Mouse (Mus musculus): ENCODE results near the gene Mtmr2. TPM values are rescaled to one million over a fixed set of nuclear protein-coding genes. Genes with fewer than 3 reads are reported as not detected.
"Not testable (repeated sequence)": the region's sequence is repeated elsewhere in the genome, so short reads cannot be mapped to it uniquely, and the experiment has no call there.

Gene Mtmr2
- polyA plus RNA-seq, 1 experiment from 2014 or later: 53.2 TPM

GRCm38 (mm10) chr9:13752543-13752942 lies 4.3 kb downstream of the Mtmr2 start:
- peaks cover 17% of the 10 kb centered on the region for H3K4me1 ChIP-seq
- no peak overlapping the region for H3K9ac ChIP-seq
- no peaks in the 10 kb centered on the region for H3K27me3 ChIP-seq (replicated peaks)
- no peak for ATAC-seq (replicated peaks)
- WGBS: 86% methylated on average over 4 of the region's 4 CpGs
- H3K27ac ChIP-seq: no peak overlapping the region
- H3K36me3 ChIP-seq (replicated peaks): no peaks in the 10 kb centered on the region
- H3K4me2 ChIP-seq: no peak overlapping the region
- no peaks in the 10 kb centered on the region for H3K9me3 ChIP-seq
- H3K4me3 ChIP-seq: no peak overlapping the region

DNA sequence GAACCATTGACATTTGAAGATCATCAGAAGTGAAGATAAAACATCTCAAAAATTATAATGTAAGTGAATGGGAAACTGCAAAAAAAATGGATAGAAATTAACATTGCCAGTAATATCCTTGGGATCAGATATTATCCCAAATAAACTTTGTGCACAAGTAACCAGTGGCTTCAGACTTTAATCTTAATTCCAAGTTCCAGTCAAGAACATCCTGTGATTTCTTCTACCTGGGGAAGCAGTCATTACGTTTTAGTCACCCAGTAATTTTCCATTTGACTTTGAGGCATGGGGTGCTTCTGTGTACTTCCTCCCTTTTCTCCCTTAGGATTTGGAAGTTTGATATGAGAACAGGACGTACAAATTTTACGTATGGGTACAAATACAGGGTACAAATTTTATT lies 12.2 kb downstream of the Mtmr2 start:
- Histone ChIP-seq H3K4me2 (no peak overlapping the region), H3K4me1 (no peaks in the 10 kb centered on the region), H3K9ac (no peak overlapping the region), H3K36me3 (replicated peaks) (no peaks in the 10 kb centered on the region), H3K27ac (no peak overlapping the region), H3K4me3 (no peak overlapping the region), H3K27me3 (replicated peaks) (no peaks in the 10 kb centered on the region), H3K9me3 (no peaks in the 10 kb centered on the region)
- 96% methylated on average over 3 of the region's 3 CpGs for WGBS
- ATAC-seq (replicated peaks): no peak

GRCm38 (mm10) chr9:13765624-13766023 lies 17.4 kb downstream of the Mtmr2 start:
- H3K4me1 ChIP-seq: no peaks in the 10 kb centered on the region
- H3K4me2 ChIP-seq: no peak overlapping the region
- H3K9me3 ChIP-seq: no peaks in the 10 kb centered on the region
- H3K36me3 ChIP-seq (replicated peaks): no peaks in the 10 kb centered on the region
- no peaks in the 10 kb centered on the region for H3K27me3 ChIP-seq (replicated peaks)
- H3K9ac ChIP-seq: no peak overlapping the region
- no peak overlapping the region for H3K27ac ChIP-seq
- 44% methylated on average over 2 of the region's 2 CpGs for WGBS
- no peak for ATAC-seq (replicated peaks)
- H3K4me3 ChIP-seq: no peak overlapping the region

DNA sequence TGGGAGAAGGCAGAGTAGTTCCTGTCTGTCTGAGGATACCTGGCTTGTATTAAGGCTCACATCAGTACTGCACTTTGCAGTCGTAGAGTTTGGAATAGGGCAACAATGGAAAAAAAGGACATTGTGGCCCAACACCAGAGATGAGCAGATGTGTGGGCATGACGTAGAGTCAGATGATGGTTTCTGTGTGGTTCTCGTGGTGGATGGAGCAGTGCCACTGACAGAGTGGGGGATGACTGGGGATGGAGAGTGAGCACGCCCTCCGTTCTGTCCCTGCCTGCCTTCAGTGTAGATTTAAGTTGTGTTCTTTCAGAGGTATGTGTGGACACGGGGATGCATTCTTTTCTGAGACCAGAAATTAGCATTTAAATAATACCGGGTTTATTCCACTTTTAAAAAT lies 18.4 kb downstream of the Mtmr2 start:
- Histone ChIP-seq H3K36me3 (replicated peaks) (no peaks in the 10 kb centered on the region), H3K27ac (no peak overlapping the region), H3K9ac (no peak overlapping the region), H3K4me3 (no peak overlapping the region), H3K4me2 (no peak overlapping the region), H3K27me3 (replicated peaks) (no peaks in the 10 kb centered on the region), H3K4me1 (no peaks in the 10 kb centered on the region), H3K9me3 (no peaks in the 10 kb centered on the region)
- WGBS: 86% methylated on average over 7 of the region's 7 CpGs
- no peak for ATAC-seq (replicated peaks)

DNA sequence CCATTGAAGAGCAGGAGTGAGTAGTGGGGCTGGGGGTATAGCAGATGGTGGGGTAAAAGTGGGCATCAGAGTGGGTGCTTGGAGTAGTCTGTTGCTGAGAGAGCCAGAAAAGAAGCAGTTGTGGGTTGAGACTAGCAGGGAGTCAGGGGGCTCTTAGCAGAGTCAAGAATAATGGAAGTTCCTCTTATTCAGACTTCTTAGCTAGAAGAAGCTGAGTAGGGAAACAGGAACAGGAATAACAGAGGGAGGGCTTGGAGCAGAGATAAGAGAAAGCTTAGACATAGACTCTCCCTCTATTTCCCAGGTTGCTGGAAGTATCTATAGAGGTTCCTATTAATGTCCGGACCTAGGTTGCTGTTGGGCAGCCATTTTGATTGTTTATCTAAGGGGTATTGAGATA lies 26.5 kb downstream of the Mtmr2 start:
- Histone ChIP-seq H3K4me2 (no peak overlapping the region), H3K4me3 (no peak overlapping the region), H3K4me1 (no peaks in the 10 kb centered on the region), H3K9ac (no peak overlapping the region), H3K27ac (no peak overlapping the region), H3K9me3 (no peaks in the 10 kb centered on the region), H3K36me3 (replicated peaks) (no peaks in the 10 kb centered on the region), H3K27me3 (replicated peaks) (no peaks in the 10 kb centered on the region)
- 95% methylated on average over 1 of the region's 1 CpGs for WGBS
- no peak for ATAC-seq (replicated peaks)

DNA sequence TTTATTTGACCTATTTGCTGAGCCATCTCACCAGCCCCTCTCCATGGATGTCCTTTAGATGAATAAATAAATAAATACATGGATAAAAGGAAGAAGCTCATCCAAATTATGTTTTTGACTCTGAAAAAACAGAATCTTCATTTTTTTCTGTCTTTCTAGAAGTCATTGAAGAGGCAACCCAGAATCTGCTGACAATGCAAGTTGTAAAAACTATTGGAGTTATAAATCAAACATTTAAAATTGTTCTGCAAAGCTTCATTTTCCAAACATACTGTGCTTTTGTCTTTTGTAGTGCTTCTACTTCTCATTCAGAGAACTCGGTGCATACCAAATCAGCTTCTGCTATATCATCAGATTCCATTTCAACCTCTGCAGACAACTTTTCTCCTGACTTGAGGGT lies 33.8 kb downstream of the Mtmr2 start:
- Histone ChIP-seq H3K4me3 (no peak overlapping the region), H3K27ac (no peak overlapping the region), H3K4me2 (no peak overlapping the region), H3K4me1 (no peaks in the 10 kb centered on the region), H3K27me3 (replicated peaks) (no peaks in the 10 kb centered on the region), H3K9ac (no peak overlapping the region), H3K9me3 (no peaks in the 10 kb centered on the region), H3K36me3 (replicated peaks) (peaks cover 15% of the 10 kb centered on the region; the same call in 1 of the 2 replicates)
- WGBS: 100% methylated on average over 1 of the region's 1 CpGs
- ATAC-seq (replicated peaks): no peak

DNA sequence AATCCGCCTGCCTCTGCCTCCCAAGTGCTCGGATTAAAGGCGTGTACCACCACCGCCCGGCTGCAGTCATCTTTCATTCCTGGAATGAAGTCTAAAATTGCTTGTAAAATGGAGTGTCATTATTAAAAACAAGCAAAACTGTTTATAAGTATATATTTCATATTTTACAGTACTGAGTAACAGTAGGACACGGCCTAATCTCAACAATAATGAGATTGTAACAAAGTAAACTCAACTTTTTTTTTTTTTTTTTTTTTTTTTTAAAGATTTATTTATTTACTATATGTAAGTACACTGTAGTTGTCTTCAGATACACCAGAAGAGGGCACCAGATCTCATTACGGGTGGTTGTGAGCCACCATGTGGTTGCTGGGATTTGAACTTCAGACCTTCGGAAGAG lies 42.7 kb downstream of the Mtmr2 start:
- WGBS: 98% methylated on average over 8 of the region's 8 CpGs
- H3K9ac ChIP-seq; H3K27ac ChIP-seq; H3K4me2 ChIP-seq; H3K27me3 ChIP-seq (replicated peaks); ATAC-seq (replicated peaks); H3K4me3 ChIP-seq; H3K9me3 ChIP-seq; H3K4me1 ChIP-seq: not testable (repeated sequence)
- peaks cover 18% of the 10 kb centered on the region for H3K36me3 ChIP-seq (replicated peaks)

- 83% methylated on average over 1 of the region's 1 CpGs for WGBS
- no peak overlapping the region for H3K27ac ChIP-seq
- H3K9ac ChIP-seq: no peak overlapping the region
- H3K27me3 ChIP-seq (replicated peaks): no peaks in the 10 kb centered on the region
- H3K4me2 ChIP-seq: no peak overlapping the region
- no peaks in the 10 kb centered on the region for H3K9me3 ChIP-seq
- no peak overlapping the region for H3K4me3 ChIP-seq
- no peaks in the 10 kb centered on the region for H3K4me1 ChIP-seq
- no peak for ATAC-seq (replicated peaks)
- H3K36me3 ChIP-seq (replicated peaks): peaks cover 12% of the 10 kb centered on the region
Measured at GRCm38 (mm10) chr9:13794302-13794701, 46.1 kb downstream of the Mtmr2 start.

GRCm38 (mm10) chr9:13794756-13795155 lies 46.5 kb downstream of the Mtmr2 start:
- Histone ChIP-seq H3K4me1 (no peaks in the 10 kb centered on the region), H3K9ac (no peak overlapping the region), H3K9me3 (no peaks in the 10 kb centered on the region), H3K4me2 (no peak overlapping the region), H3K27ac (no peak overlapping the region), H3K36me3 (replicated peaks) (peaks cover 11% of the 10 kb centered on the region; the same call in 1 of the 2 replicates), H3K27me3 (replicated peaks) (no peaks in the 10 kb centered on the region), H3K4me3 (no peak overlapping the region)
- no peak for ATAC-seq (replicated peaks)
- WGBS: 95% methylated on average over 2 of the region's 2 CpGs

- Histone ChIP-seq H3K4me2 (no peak overlapping the region), H3K27ac (no peak overlapping the region), H3K27me3 (replicated peaks) (no peaks in the 10 kb centered on the region), H3K9ac (no peak overlapping the region), H3K4me3 (no peak overlapping the region), H3K9me3 (no peaks in the 10 kb centered on the region), H3K36me3 (replicated peaks) (peaks cover 42% of the 10 kb centered on the region), H3K4me1 (no peaks in the 10 kb centered on the region)
- ATAC-seq (replicated peaks): no peak
- 81% methylated on average over 1 of the region's 1 CpGs for WGBS
Measured at GRCm38 (mm10) chr9:13804480-13804879, 56.3 kb downstream of the Mtmr2 start.

DNA sequence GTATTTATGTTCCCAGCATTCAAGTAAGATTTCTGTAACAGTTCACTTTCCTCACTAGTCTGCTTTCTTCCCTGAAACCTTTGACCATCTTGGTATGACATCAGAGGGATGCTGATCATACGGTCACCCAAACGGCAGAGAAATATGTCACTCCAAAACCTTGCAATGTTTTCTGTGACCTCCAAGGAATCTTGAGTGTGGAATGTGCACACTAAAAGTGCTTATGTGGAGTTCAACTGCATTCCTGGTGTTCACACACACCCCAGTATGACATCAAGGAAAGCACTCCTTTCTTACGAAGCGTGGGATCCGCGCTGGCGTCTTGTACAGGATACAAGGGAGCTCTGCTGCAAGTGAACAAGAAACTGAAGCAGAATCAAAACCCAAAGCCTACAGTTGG lies 58.6 kb downstream of the Mtmr2 start:
- H3K36me3 ChIP-seq (replicated peaks): peaks cover 40% of the 10 kb centered on the region
- no peak overlapping the region for H3K9ac ChIP-seq
- 95% methylated on average over 7 of the region's 7 CpGs for WGBS
- H3K27me3 ChIP-seq (replicated peaks): no peaks in the 10 kb centered on the region
- no peak overlapping the region for H3K27ac ChIP-seq
- H3K4me2 ChIP-seq: no peak overlapping the region
- ATAC-seq (replicated peaks): no peak
- no peak overlapping the region for H3K4me3 ChIP-seq
- no peaks in the 10 kb centered on the region for H3K4me1 ChIP-seq
- no peaks in the 10 kb centered on the region for H3K9me3 ChIP-seq

GRCm38 (mm10) chr9:13807657-13808056 lies 59.4 kb downstream of the Mtmr2 start:
- H3K36me3 ChIP-seq (replicated peaks): peaks cover 41% of the 10 kb centered on the region
- no peak overlapping the region for H3K9ac ChIP-seq
- no peak overlapping the region for H3K4me2 ChIP-seq
- no peaks in the 10 kb centered on the region for H3K4me1 ChIP-seq
- H3K27me3 ChIP-seq (replicated peaks): no peaks in the 10 kb centered on the region
- no peaks in the 10 kb centered on the region for H3K9me3 ChIP-seq
- WGBS: 93% methylated on average over 5 of the region's 5 CpGs
- no peak overlapping the region for H3K4me3 ChIP-seq
- H3K27ac ChIP-seq: no peak overlapping the region
- no peak for ATAC-seq (replicated peaks)

DNA sequence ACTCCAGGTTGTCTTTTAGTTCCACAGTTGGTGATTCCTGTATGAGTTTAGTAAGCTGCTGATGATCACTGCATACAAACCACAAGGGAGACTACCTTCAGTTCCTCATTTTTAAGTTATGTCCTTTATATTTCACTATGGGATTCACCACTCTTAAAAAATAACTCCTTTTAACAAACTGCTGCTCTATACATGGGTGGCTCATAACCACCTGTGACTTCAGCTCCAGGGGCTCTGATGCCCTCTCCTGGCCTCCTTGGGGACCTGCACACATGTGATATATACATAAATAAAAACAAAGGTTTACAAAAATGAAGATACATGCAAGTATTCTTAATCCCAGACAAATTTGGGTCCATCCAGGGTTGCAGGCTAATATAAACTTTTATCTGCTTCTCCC lies 61.7 kb downstream of the Mtmr2 start:
- H3K36me3 ChIP-seq (replicated peaks): peaks cover 31% of the 10 kb centered on the region
- no peak overlapping the region for H3K9ac ChIP-seq
- no peak overlapping the region for H3K4me2 ChIP-seq
- H3K4me3 ChIP-seq: no peak overlapping the region
- H3K27me3 ChIP-seq (replicated peaks): no peaks in the 10 kb centered on the region
- H3K4me1 ChIP-seq: no peaks in the 10 kb centered on the region
- no peak for ATAC-seq (replicated peaks)
- no peak overlapping the region for H3K27ac ChIP-seq
- no peaks in the 10 kb centered on the region for H3K9me3 ChIP-seq

DNA sequence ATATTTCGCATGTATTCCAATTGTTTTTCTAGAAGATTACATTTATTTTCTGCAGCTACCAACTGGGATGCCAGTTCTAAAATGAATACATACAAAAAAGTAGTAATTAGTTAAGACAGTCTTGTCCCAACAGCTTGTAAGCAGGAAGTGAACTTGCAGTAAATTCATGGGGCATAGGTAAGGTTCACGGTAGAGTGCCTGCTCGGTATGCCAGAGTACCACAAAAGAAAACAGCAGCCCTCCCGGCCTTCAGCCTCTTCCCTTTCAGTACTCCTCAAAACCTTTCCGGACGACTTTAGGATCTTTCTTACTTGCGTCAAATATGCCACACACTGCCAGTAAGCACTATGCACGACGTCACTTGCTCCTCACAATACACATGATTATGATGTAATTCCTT lies 70.2 kb downstream of the Mtmr2 start:
- H3K36me3 ChIP-seq (replicated peaks): peaks cover 26% of the 10 kb centered on the region
- no peak overlapping the region for H3K9ac ChIP-seq
- WGBS: 85% methylated on average over 9 of the region's 9 CpGs
- H3K4me2 ChIP-seq: no peak overlapping the region
- ATAC-seq (replicated peaks): no peak
- no peaks in the 10 kb centered on the region for H3K9me3 ChIP-seq
- 0 out of 2 replicates have a peak, but pooled peaks cover 3% of the 10 kb centered on the region for H3K4me1 ChIP-seq
- no peak overlapping the region for H3K27ac ChIP-seq
- no peaks in the 10 kb centered on the region for H3K27me3 ChIP-seq (replicated peaks)
- H3K4me3 ChIP-seq: no peak overlapping the region

Measured in midbrain, embryonic 15.5 days (tissue).